Comparison of ENCODE assay signal across 8 mouse cellular contexts in the genomic region with DNA sequence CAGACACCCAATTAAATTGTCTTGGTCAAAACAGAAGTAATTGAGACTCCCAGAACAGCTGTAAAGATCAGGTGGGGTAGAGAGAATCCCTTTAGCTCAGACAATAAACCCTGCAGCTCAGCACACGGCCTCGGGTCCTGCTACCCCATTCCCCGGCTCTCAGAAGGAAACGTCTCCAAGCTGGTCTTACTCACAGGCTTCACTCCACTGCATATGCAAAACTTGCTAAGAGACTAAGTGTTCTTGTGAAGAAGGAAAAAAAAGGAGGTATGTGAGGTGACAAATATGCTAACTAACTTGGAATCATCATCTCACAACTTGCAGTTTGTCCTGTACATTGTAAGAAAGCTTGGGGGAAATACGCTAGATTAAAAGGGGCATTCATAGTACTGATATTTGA.
DNase-seq lines count a peak whose midpoint lies in the region; ATAC-seq and TF ChIP-seq lines count a peak whose summit lies in the region.

No protein-coding gene starts in this region.

- no peak overlapping the region for H3K4me2 ChIP-seq in hindbrain, embryonic 11.5 days (replicated peaks; ENCODE audit: low read depth, low read length)
- H3K4me2 ChIP-seq in hindbrain, postnatal 0 days (ENCODE audit: low read depth, low read length), result no peak overlapping the region; the same call in 1 of the 2 replicates
- H3K4me2 ChIP-seq in lung, embryonic 14.5 days, result peak overlapping the region; percentile 55; the same call in 1 of the 2 replicates
- H3K4me2 ChIP-seq in hindbrain, embryonic 15.5 days, result peak overlapping the region; percentile 60; the same call in 1 of the 2 replicates
- H3K4me2 ChIP-seq in stomach, embryonic 14.5 days (replicated peaks; ENCODE audit: low read depth, low read length), result no peak overlapping the region

- no peaks in the 10 kb centered on the region for H3K36me3 ChIP-seq in hindbrain, embryonic 11.5 days (ENCODE audit: control insufficient read depth, insufficient read depth, low read length)
- H3K36me3 ChIP-seq in hindbrain, postnatal 0 days (ENCODE audit: insufficient read depth, low read length), result no peaks in the 10 kb centered on the region
- H3K36me3 ChIP-seq in lung, embryonic 14.5 days (ENCODE audit: insufficient read depth), result no peaks in the 10 kb centered on the region
- no peaks in the 10 kb centered on the region for H3K36me3 ChIP-seq in hindbrain, embryonic 15.5 days
- H3K36me3 ChIP-seq in stomach, embryonic 14.5 days (ENCODE audit: control insufficient read depth, insufficient read depth, low read length), result no peaks in the 10 kb centered on the region
- H3K36me3 ChIP-seq in heart, embryonic 10.5 days, result no peaks in the 10 kb centered on the region

- WGBS in hindbrain, embryonic 11.5 days, result 69% methylated on average over 5 of the region's 5 CpGs
- 67% methylated on average over 5 of the region's 5 CpGs for WGBS in hindbrain, postnatal 0 days
- 57% methylated on average over 5 of the region's 5 CpGs for WGBS in lung, embryonic 14.5 days
- WGBS in hindbrain, embryonic 15.5 days, result 57% methylated on average over 5 of the region's 5 CpGs
- 61% methylated on average over 5 of the region's 5 CpGs for WGBS in stomach, embryonic 14.5 days
- 66% methylated on average over 5 of the region's 5 CpGs for WGBS in heart, embryonic 10.5 days

- H3K27ac ChIP-seq in hindbrain, embryonic 11.5 days (ENCODE audit: low read depth, low read length), result no peak overlapping the region
- H3K27ac ChIP-seq in hindbrain, postnatal 0 days, result no peak overlapping the region
- no peak overlapping the region; the same call in 1 of the 2 replicates for H3K27ac ChIP-seq in lung, embryonic 14.5 days (ENCODE audit: low read depth)
- no peak overlapping the region for H3K27ac ChIP-seq in hindbrain, embryonic 15.5 days (replicated peaks)
- H3K27ac ChIP-seq in stomach, embryonic 14.5 days (ENCODE audit: low read length), result no peak overlapping the region
- no peak overlapping the region for H3K27ac ChIP-seq in heart, embryonic 10.5 days

- peak; percentile 22; the same call in 1 of the 2 replicates for ATAC-seq in hindbrain, embryonic 11.5 days (ENCODE audit: low FRiP score)
- no peak for ATAC-seq in hindbrain, postnatal 0 days
- ATAC-seq in lung, embryonic 14.5 days (ENCODE audit: insufficient read depth), result 0 out of 2 replicates have a peak, but pooled peaks have one; percentile 6
- ATAC-seq in hindbrain, embryonic 15.5 days (ENCODE audit: low FRiP score, low read depth), result no peak
- ATAC-seq in stomach, embryonic 14.5 days (ENCODE audit: insufficient number of reproducible peaks, insufficient read depth, low FRiP score, low read depth), result no peak

- no peaks in the 10 kb centered on the region for H3K4me1 ChIP-seq in hindbrain, embryonic 11.5 days (replicated peaks; ENCODE audit: control insufficient read depth, insufficient read depth, low read length)
- H3K4me1 ChIP-seq in hindbrain, postnatal 0 days (ENCODE audit: insufficient read depth, low read length), result 0 out of 2 replicates have a peak, but pooled peaks cover 6% of the 10 kb centered on the region
- peaks cover 4% of the 10 kb centered on the region; the same call in 1 of the 2 replicates for H3K4me1 ChIP-seq in lung, embryonic 14.5 days (ENCODE audit: insufficient read depth)
- H3K4me1 ChIP-seq in hindbrain, embryonic 15.5 days (replicated peaks), result peaks cover 16% of the 10 kb centered on the region
- peaks cover 5% of the 10 kb centered on the region; the same call in 1 of the 2 replicates for H3K4me1 ChIP-seq in stomach, embryonic 14.5 days (ENCODE audit: control insufficient read depth, insufficient read depth, low read length)
- H3K4me1 ChIP-seq in heart, embryonic 10.5 days, result peaks cover 9% of the 10 kb centered on the region

- no peak for DNase-seq in hindbrain, embryonic 11.5 days (ENCODE audit: low spot score)
- no peak for DNase-seq in hindbrain, postnatal 0 days (ENCODE audit: low spot score)
- DNase-seq in lung, embryonic 14.5 days, result peak; percentile 17
- DNase-seq in lung, postnatal 10 days, result no peak
- no peak for DNase-seq in heart, embryonic 10.5 days (ENCODE audit: low spot score)
- DNase-seq in spleen, postnatal 4 days (ENCODE audit: low spot score in 2 of 2), result no peak

- H3K27me3 ChIP-seq in hindbrain, embryonic 11.5 days (ENCODE audit: control insufficient read depth, insufficient read depth, low read length), result no peaks in the 10 kb centered on the region
- H3K27me3 ChIP-seq in hindbrain, postnatal 0 days (ENCODE audit: insufficient read depth, low read length), result no peaks in the 10 kb centered on the region
- no peaks in the 10 kb centered on the region for H3K27me3 ChIP-seq in lung, embryonic 14.5 days (ENCODE audit: insufficient read depth, low read length)
- H3K27me3 ChIP-seq in hindbrain, embryonic 15.5 days, result no peaks in the 10 kb centered on the region
- no peaks in the 10 kb centered on the region for H3K27me3 ChIP-seq in stomach, embryonic 14.5 days (ENCODE audit: control insufficient read depth, insufficient read depth, low read length)
- H3K27me3 ChIP-seq in heart, embryonic 10.5 days (ENCODE audit: insufficient read depth, poor library complexity, severe bottlenecking), result no peaks in the 10 kb centered on the region

- H3K9ac ChIP-seq in hindbrain, embryonic 11.5 days (ENCODE audit: low read depth, low read length), result no peak overlapping the region
- H3K9ac ChIP-seq in hindbrain, postnatal 0 days (replicated peaks; ENCODE audit: low read length), result no peak overlapping the region
- no peak overlapping the region for H3K9ac ChIP-seq in lung, embryonic 14.5 days
- H3K9ac ChIP-seq in hindbrain, embryonic 15.5 days, result no peak overlapping the region
- no peak overlapping the region for H3K9ac ChIP-seq in stomach, embryonic 14.5 days (replicated peaks; ENCODE audit: low read depth, low read length)

- H3K9me3 ChIP-seq in hindbrain, embryonic 11.5 days (ENCODE audit: control insufficient read depth, low read length), result no peaks in the 10 kb centered on the region
- no peaks in the 10 kb centered on the region for H3K9me3 ChIP-seq in hindbrain, postnatal 0 days (ENCODE audit: low read length)
- H3K9me3 ChIP-seq in lung, embryonic 14.5 days (ENCODE audit: low read depth, low read length), result no peaks in the 10 kb centered on the region
- H3K9me3 ChIP-seq in hindbrain, embryonic 15.5 days, result no peaks in the 10 kb centered on the region
- no peaks in the 10 kb centered on the region for H3K9me3 ChIP-seq in stomach, embryonic 14.5 days (ENCODE audit: control insufficient read depth, low read depth, low read length)
- H3K9me3 ChIP-seq in heart, embryonic 10.5 days, result no peaks in the 10 kb centered on the region

- TF ChIP-seq CTCF in hindbrain, postnatal 0 days (IDR thresholded peaks at IDR 0.05; ENCODE audit: low read depth), result no peak
- TF ChIP-seq CTCF in lung, embryonic 14.5 days (IDR thresholded peaks at IDR 0.05; ENCODE audit: low read depth), result no peak

- H3K4me3 ChIP-seq in hindbrain, embryonic 11.5 days (ENCODE audit: low read depth, low read length), result no peak overlapping the region
- no peak overlapping the region for H3K4me3 ChIP-seq in hindbrain, postnatal 0 days (ENCODE audit: low read length)
- H3K4me3 ChIP-seq in lung, embryonic 14.5 days (ENCODE audit: low read depth, low read length), result no peak overlapping the region
- H3K4me3 ChIP-seq in hindbrain, embryonic 15.5 days, result no peak overlapping the region
- H3K4me3 ChIP-seq in stomach, embryonic 14.5 days (ENCODE audit: low read depth, low read length), result 0 out of 2 replicates have a peak overlapping the region, but pooled peaks have one; percentile 31
- H3K4me3 ChIP-seq in heart, embryonic 10.5 days, result no peak overlapping the region

Comparison
In these comparisons a context has a peak if more than half of its experiments do, and no peak if none do; other contexts are left out.
1. ATAC-seq: peak in hindbrain, embryonic 11.5 days (single experiment) and lung, embryonic 14.5 days (single experiment); none in hindbrain, postnatal 0 days (single experiment), hindbrain, embryonic 15.5 days (single experiment) and stomach, embryonic 14.5 days (single experiment).
2. H3K4me2 ChIP-seq: peak in lung, embryonic 14.5 days (single experiment) and hindbrain, embryonic 15.5 days (single experiment); none in hindbrain, embryonic 11.5 days (single experiment), hindbrain, postnatal 0 days (single experiment) and stomach, embryonic 14.5 days (single experiment).